Mouse (Mus musculus) midbrain, embryonic 16.5 days (tissue): ENCODE measurements at regions not wholly inside any gene's neighbourhood (a gene's known extent, or its start where the extent isn't known, plus 50 kb on each side); places are given as distances from the start of the nearest gene placed in this dataset.

Experiments used
- ATAC-seq: fragments of 200-750 bp; cut with Nextera tagmentation; 2 replicates; pipeline ENCODE4 v1.8.0; 2017; ENCODE audit warnings: moderate TSS enrichment
- H3K27ac ChIP-seq: fragments of 300-500 bp; sonication (generic); 2 replicates; pipeline ENCODE4 v1.5.1; 2014; ENCODE audit warnings: mild to moderate bottlenecking, low read length, mixed read lengths
- H3K27me3 ChIP-seq: fragments of 300-500 bp; sonication (generic); 2 replicates; pipeline ENCODE4 v1.6.1; 2014; ENCODE audit warnings: low read depth, low read length, mixed read lengths; ENCODE audit not compliant: control insufficient read depth, insufficient read depth
- H3K36me3 ChIP-seq: fragments of 300-500 bp; sonication (generic); 2 replicates; pipeline ENCODE4 v1.6.1; 2014; ENCODE audit warnings: mild to moderate bottlenecking, low read length, moderate library complexity, mixed read lengths; ENCODE audit not compliant: control insufficient read depth, insufficient read depth
- H3K4me1 ChIP-seq: fragments of 300-500 bp; sonication (generic); 2 replicates; pipeline ENCODE4 v1.6.1; 2014; ENCODE audit warnings: mild to moderate bottlenecking, low read length, mixed read lengths; ENCODE audit not compliant: control insufficient read depth, insufficient read depth
- H3K4me2 ChIP-seq: fragments of 300-500 bp; sonication (generic); 2 replicates; pipeline ENCODE4 v1.6.1; 2014; ENCODE audit warnings: mild to moderate bottlenecking, low read length, mixed read lengths
- H3K4me3 ChIP-seq: fragments of 300-500 bp; sonication (generic); 2 replicates; pipeline ENCODE4 v1.5.1; 2014; ENCODE audit warnings: low read depth, mild to moderate bottlenecking, low read length, moderate library complexity, mixed read lengths
- H3K9ac ChIP-seq: fragments of 300-500 bp; sonication (generic); 2 replicates; pipeline ENCODE4 v1.6.1; 2014; ENCODE audit warnings: low read depth, low read length, mixed read lengths
- H3K9me3 ChIP-seq: fragments of 300-500 bp; sonication (generic); replicated peaks from 2 replicates; pipeline ENCODE4 v1.6.1; 2014; ENCODE audit warnings: mild to moderate bottlenecking, low read length, mixed read lengths; ENCODE audit not compliant: control insufficient read depth, poor library complexity, severe bottlenecking
- WGBS: fragments of 180-500 bp; shearing (Covaris S2); extraction: QIAGEN DNeasy Blood & Tissue Kit; methylation state at CpG from one replicate; pipeline ENCODE4 v1.1.7; 2014; 5-methylcytosine and 5-hydroxymethylcytosine counted together

DNA sequence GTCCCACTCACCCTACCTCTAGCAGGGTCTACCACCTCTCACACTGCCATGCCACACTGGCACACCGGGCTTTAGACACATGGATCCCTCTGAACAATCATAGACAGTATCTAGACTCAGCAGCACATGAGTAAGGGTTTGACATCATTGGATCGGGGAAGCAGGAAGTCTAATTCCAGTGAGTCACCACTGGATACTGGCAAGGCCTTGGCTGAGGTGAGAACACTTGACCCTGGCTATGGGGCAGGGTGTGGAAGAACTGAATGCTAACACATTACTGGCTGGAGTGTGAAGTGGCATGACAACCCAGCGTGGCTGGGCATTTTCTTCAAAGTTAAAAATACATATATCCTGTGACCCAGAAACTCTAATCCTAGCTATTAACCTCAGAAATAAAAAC, 114.4 kb downstream of the H2afy start:
- no peaks in the 10 kb centered on the region for H3K36me3 ChIP-seq
- no peak overlapping the region for H3K27ac ChIP-seq
- H3K4me2 ChIP-seq: no peak overlapping the region
- H3K4me3 ChIP-seq: no peak overlapping the region
- WGBS: 83% methylated on average over 3 of the region's 3 CpGs
- H3K9me3 ChIP-seq: no peaks in the 10 kb centered on the region
- no peaks in the 10 kb centered on the region for H3K27me3 ChIP-seq
- no peak for ATAC-seq
- H3K9ac ChIP-seq: no peak overlapping the region
- no peaks in the 10 kb centered on the region for H3K4me1 ChIP-seq

DNA sequence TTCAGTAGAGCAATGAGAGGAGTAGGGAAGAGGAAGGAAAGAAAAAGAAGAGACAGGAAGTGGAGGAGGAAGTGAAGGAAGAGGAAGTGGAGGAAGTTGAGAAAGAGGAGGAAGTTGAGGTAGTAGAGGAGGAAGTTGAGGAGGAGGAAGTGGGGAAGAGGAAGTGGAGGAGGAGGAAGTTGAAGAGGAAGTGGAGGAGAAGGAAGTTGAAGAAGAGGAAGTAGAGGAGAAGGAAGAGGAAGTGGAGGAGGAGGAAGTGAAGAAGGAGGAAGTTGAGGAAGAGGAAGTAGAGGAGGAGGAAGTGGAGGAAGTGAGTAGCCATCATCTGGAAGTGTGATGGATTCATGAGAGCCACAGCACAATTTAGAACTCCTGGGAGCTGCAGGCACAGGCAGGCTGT, 122.2 kb downstream of the H2afy start:
- no peak overlapping the region for H3K27ac ChIP-seq
- H3K27me3 ChIP-seq: no peaks in the 10 kb centered on the region
- H3K4me2 ChIP-seq: no peak overlapping the region
- no peak overlapping the region for H3K4me3 ChIP-seq
- H3K4me1 ChIP-seq: peaks cover 9% of the 10 kb centered on the region
- H3K9ac ChIP-seq: no peak overlapping the region
- ATAC-seq: no peak
- H3K9me3 ChIP-seq: no peaks in the 10 kb centered on the region
- H3K36me3 ChIP-seq: no peaks in the 10 kb centered on the region

DNA sequence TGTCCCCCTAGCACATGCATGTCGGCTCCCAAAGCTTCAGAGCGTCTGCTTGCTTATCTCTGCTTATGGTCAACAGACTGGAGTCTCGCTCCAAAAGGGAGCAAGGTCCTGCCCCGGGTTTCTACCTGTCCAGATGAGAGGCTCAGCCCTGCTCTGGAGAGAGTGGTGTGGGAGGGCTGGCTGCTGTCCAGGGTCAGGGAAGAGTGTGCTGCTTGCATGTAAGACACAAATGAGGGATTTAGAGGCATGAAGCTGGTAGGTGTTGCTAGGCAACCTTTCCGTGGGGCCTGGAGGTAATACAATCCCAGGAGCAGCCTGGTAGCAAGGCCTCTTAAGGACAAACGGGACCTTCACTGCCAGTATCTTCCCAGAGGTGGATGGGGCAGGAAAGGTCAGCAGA, 125.7 kb downstream of the H2afy start:
- peak; percentile 79 for ATAC-seq
- WGBS: 42% methylated on average over 6 of the region's 6 CpGs
- Histone ChIP-seq H3K4me3 (no peak overlapping the region), H3K36me3 (no peaks in the 10 kb centered on the region), H3K4me1 (peaks cover 9% of the 10 kb centered on the region), H3K4me2 (no peak overlapping the region), H3K9ac (no peak overlapping the region), H3K9me3 (no peaks in the 10 kb centered on the region), H3K27ac (peak overlapping the region; percentile 67), H3K27me3 (no peaks in the 10 kb centered on the region)

DNA sequence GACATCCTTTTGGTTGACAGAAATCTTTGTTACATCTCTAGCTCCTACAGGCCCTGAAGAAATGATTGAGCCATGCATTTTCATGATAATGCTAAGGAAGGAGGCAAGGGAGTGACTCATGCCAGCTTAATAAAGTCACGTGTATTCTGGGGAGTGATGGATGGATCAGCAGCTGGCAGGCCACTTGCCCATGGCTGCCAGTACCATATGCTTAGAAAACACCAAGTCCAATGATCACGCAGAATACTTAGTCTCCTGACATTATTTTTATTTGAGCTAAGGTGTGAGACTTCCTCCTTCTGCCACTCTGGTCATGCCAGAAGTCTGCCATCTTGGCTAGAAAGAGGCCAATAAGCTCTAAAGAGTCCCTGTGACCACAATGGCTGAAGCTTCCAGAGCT, 129.3 kb downstream of the H2afy start:
- Histone ChIP-seq H3K9ac (no peak overlapping the region), H3K4me2 (no peak overlapping the region), H3K27me3 (no peaks in the 10 kb centered on the region), H3K36me3 (no peaks in the 10 kb centered on the region), H3K9me3 (no peaks in the 10 kb centered on the region), H3K4me1 (peaks cover 9% of the 10 kb centered on the region), H3K27ac (no peak overlapping the region), H3K4me3 (no peak overlapping the region)
- no peak for ATAC-seq
- 85% methylated on average over 2 of the region's 2 CpGs for WGBS

DNA sequence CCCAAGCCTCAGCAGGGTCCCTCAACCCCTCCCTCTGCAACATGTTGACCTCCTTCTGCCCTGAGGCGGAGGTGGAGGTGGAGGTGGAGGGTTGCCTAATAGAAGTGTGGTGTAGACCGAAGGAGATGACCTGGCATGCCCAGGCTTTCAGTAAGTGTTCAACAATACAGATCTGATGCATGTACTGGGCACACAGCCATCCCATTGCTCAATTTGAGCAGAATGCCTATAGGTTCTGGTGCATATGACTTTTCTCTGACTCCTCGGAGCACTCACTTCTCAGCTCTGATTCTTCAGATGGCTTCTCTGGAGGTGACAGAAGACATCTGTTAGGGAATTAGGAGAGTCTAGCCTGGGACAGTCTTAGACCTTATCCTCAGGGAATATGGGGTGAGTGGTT, 130.4 kb downstream of the H2afy start:
- 76% methylated on average over 3 of the region's 3 CpGs for whole genome bisulfite sequencing

DNA sequence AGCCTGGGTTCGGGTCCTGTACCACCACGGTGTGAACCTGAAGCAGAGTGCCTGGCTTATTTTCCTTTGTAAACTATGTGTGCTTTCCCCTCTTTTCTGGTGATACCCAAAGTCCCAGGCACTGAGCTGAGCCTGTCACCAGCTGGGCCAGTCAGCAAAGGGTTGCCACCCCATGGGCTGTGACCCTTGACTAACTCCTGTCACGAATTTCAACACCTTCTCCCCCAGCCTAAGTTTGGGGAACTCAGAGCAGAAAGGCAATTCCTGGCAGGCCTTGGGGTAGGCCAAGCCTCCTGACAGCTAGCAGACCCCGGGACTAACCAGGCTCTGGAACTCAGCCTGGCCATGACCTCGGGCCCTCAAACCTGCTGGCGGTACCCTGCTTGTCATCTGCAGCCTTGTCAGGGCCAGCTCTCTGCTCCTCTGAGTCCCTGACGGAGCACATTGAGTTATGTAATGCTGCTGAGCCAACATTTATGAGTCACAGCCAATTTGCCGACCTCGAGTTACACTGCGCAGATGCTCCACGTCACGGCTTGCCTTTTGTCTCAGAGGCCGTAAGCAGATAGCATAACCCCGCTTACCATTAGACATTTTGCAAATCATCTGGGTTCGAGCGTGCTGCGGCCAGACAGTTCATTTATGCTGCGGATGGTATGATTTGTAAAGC, 132.3 kb downstream of the H2afy start:
- 82% methylated on average over 18 of the region's 18 CpGs for WGBS
- ATAC-seq: no peak

More for the DNA sequence above, 130.4 kb downstream of the H2afy start:
- H3K27me3 ChIP-seq: no peaks in the 10 kb centered on the region
- no peak overlapping the region for H3K4me2 ChIP-seq
- H3K4me1 ChIP-seq: peaks cover 6% of the 10 kb centered on the region
- H3K9me3 ChIP-seq: no peaks in the 10 kb centered on the region
- H3K27ac ChIP-seq: no peak overlapping the region
- no peaks in the 10 kb centered on the region for H3K36me3 ChIP-seq
- H3K9ac ChIP-seq: no peak overlapping the region
- ATAC-seq: no peak
- no peak overlapping the region for H3K4me3 ChIP-seq

DNA sequence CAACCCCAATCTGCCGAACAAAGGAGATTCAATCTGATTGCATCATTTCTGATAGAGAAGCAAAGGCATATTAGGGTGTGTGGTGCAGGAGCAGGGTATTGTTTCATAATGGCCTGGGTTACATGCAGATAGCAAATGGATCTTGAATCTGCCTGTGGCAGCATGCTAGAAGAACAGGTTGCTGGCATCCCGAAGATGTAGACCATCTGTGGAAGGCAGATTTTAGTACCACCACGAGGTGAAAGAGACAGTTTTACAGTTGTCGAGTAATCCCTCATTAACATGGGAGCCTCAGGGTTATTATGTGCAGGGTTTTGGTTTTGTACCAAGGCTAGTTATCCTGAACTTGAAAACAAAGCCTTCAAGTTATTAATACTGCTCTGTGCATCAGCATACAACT, 140.9 kb downstream of the H2afy start:
- Histone ChIP-seq H3K36me3 (no peaks in the 10 kb centered on the region), H3K27me3 (no peaks in the 10 kb centered on the region), H3K4me2 (no peak overlapping the region), H3K27ac (no peak overlapping the region), H3K4me3 (no peak overlapping the region), H3K4me1 (no peaks in the 10 kb centered on the region), H3K9ac (no peak overlapping the region), H3K9me3 (no peaks in the 10 kb centered on the region)
- WGBS: 61% methylated on average over 4 of the region's 4 CpGs
- ATAC-seq: no peak

More for the DNA sequence above, 132.3 kb downstream of the H2afy start:
- Histone ChIP-seq H3K4me3 (no peak overlapping the region), H3K9ac (no peak overlapping the region), H3K4me2 (no peak overlapping the region), H3K27me3 (no peaks in the 10 kb centered on the region), H3K36me3 (no peaks in the 10 kb centered on the region), H3K9me3 (no peaks in the 10 kb centered on the region), H3K27ac (no peak overlapping the region), H3K4me1 (no peaks in the 10 kb centered on the region)

DNA sequence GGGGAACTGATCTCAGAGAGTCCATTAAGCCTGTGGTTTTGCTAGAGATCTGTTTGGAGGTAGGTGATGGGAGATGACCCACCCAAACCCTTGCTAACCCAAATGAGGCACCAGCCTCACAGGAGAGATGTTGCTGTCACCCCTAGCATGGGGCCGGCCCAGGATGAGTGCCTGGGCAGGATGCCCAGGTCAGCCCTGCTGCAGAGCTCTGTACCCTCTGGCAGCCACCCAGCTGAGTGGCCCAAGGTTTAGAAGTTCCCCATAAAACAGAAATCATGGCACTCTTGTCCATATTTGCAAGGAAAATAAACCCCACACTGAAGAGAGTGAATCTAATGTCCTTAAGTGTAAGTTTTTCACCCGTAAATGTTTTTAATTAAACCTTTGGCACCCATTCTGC, 141.7 kb downstream of the H2afy start:
- H3K27me3 ChIP-seq: no peaks in the 10 kb centered on the region
- no peak for ATAC-seq
- H3K9ac ChIP-seq: no peak overlapping the region
- no peak overlapping the region for H3K27ac ChIP-seq
- H3K4me3 ChIP-seq: no peak overlapping the region
- H3K36me3 ChIP-seq: no peaks in the 10 kb centered on the region
- 80% methylated on average over 2 of the region's 2 CpGs for WGBS
- no peak overlapping the region for H3K4me2 ChIP-seq
- H3K4me1 ChIP-seq: peaks cover under 1% of the 10 kb centered on the region; the same call in 1 of the 2 replicates
- H3K9me3 ChIP-seq: no peaks in the 10 kb centered on the region

DNA sequence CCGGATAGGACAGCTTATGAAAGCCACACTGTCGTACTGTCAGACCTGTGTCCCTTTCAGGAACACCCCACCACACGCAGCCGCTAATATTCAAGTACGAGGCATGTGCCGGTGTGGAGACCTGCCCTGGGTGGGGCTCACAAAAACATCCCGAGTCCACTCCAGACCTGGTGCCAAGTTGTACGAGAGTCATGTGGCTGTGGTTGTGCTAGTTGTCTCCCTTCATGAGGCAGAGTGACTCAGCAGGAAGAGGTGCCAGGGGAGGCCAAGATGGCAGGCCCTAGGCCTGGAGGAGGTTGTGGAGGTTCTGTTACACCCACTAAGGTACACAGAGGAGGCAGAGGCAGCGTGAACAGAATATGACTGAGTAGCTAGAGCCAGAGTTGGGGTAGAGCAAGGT, 143.5 kb downstream of the H2afy start:
- H3K4me1 ChIP-seq: peaks cover 3% of the 10 kb centered on the region; the same call in 1 of the 2 replicates
- no peaks in the 10 kb centered on the region for H3K9me3 ChIP-seq
- no peak overlapping the region for H3K27ac ChIP-seq
- no peak overlapping the region for H3K4me3 ChIP-seq
- H3K4me2 ChIP-seq: no peak overlapping the region
- no peak overlapping the region for H3K9ac ChIP-seq
- 95% methylated on average over 9 of the region's 9 CpGs for WGBS
- no peak for ATAC-seq
- H3K27me3 ChIP-seq: no peaks in the 10 kb centered on the region
- no peaks in the 10 kb centered on the region for H3K36me3 ChIP-seq
